Mouse (Mus musculus) layer of hippocampus, adult 11-12 months (tissue): ENCODE measurements at regions not wholly inside any gene's neighbourhood (a gene's known extent, or its start where the extent isn't known, plus 50 kb on each side); places are given as distances from the start of the nearest gene placed in this dataset.

ENCODE experiments used
- DNase-seq: peaks from one replicate; pipeline ENCODE4 v3.0.0; 2022; ENCODE audit warnings: low spot score

- no peak for DNase-seq
These were observed 53.1 kb upstream of the Trim52 start for GRCm38 (mm10) chr14:106052585-106053551.
